Mouse (Mus musculus) cortical plate, adult 2 months (tissue): ENCODE measurements at regions not wholly inside any gene's neighbourhood (a gene's known extent, or its start where the extent isn't known, plus 50 kb on each side); places are given as distances from the start of the nearest gene placed in this dataset.

ENCODE experiments used
- CTCF ChIP-seq: fragments of 200-500 bp; IDR thresholded peaks from 2 replicates; pipeline ENCODE4 v1.5.1; 2011; ENCODE audit warnings: mild to moderate bottlenecking, control low read depth, low read length; ENCODE audit not compliant: insufficient read depth; ENCODE audit errors: extremely low read depth
- POLR2A ChIP-seq: fragments of 200-500 bp; IDR thresholded peaks from 2 replicates; pipeline ENCODE4 v1.6.1; 2011; ENCODE audit warnings: mild to moderate bottlenecking, low read length, control low read depth; ENCODE audit not compliant: insufficient read depth; ENCODE audit errors: extremely low read depth

- TF ChIP-seq POLR2A (no peak), CTCF (no peak)
Measured at GRCm38 (mm10) chr1:71784880-71785279, 131.9 kb upstream of the Fn1 start.
